Mouse (Mus musculus): ENCODE results near the gene Lhb.
"Not testable (repeated sequence)": the region's sequence is repeated elsewhere in the genome, so short reads cannot be mapped to it uniquely, and the experiment has no call there.

Lhb gene

GRCm38 (mm10) chr7:45420615-45420919 is at the start of gene Lhb:
Gene Lhb (plus strand): TSS chr7:45420820.
- no peak for DNase-seq (ENCODE audit: low read depth, low spot score)

GRCm38 (mm10) chr7:45372371-45372770 is 48.2 kb upstream of the Lhb start:
- DNase-seq (ENCODE audit: low read depth, low spot score) = peak; percentile 54

- peak; percentile 33 for DNase-seq (ENCODE audit: low read depth, low spot score)
Measured at GRCm38 (mm10) chr7:45374620-45375019, 46.0 kb upstream of the Lhb start.

- no peak for DNase-seq (ENCODE audit: low read depth, low spot score)
Measured at GRCm38 (mm10) chr7:45376057-45376456, 44.6 kb upstream of the Lhb start.

- DNase-seq (ENCODE audit: low read depth, low spot score) = peak; percentile 66
Measured at GRCm38 (mm10) chr7:45386077-45386476, 34.5 kb upstream of the Lhb start.

GRCm38 (mm10) chr7:45395129-45395541 is 25.5 kb upstream of the Lhb start:
- DNase-seq (ENCODE audit: low read depth, low spot score) = peak; percentile 94

GRCm38 (mm10) chr7:45395578-45396336 is 24.9 kb upstream of the Lhb start, which contains the start of gene Snrnp70:
Gene Snrnp70 (minus strand): TSS chr7:45395742.
- peak; percentile 100 for DNase-seq (ENCODE audit: low read depth, low spot score)

- DNase-seq (ENCODE audit: low read depth, low spot score) = not testable (repeated sequence)
Measured at GRCm38 (mm10) chr7:45396337-45396775, 24.3 kb upstream of the Lhb start.

- no peak for DNase-seq (ENCODE audit: low read depth, low spot score)
Measured at GRCm38 (mm10) chr7:45396787-45397186, 23.8 kb upstream of the Lhb start.

- DNase-seq (ENCODE audit: low read depth, low spot score) = peak; percentile 73
Measured at GRCm38 (mm10) chr7:45401521-45402085, 19.0 kb upstream of the Lhb start.

GRCm38 (mm10) chr7:45403532-45404261 is 16.9 kb upstream of the Lhb start:
- DNase-seq (ENCODE audit: low read depth, low spot score) = peak; percentile 89

- DNase-seq (ENCODE audit: low read depth, low spot score) = peak; percentile 76
Measured at GRCm38 (mm10) chr7:45405091-45406075, 15.2 kb upstream of the Lhb start, which contains the start of gene Kcna7. Gene Kcna7 (plus strand): TSS chr7:45405653.

- peak; percentile 37 for DNase-seq (ENCODE audit: low read depth, low spot score)
Measured at GRCm38 (mm10) chr7:45406157-45407156, 14.2 kb upstream of the Lhb start.

GRCm38 (mm10) chr7:45407836-45408235 is 12.8 kb upstream of the Lhb start:
- DNase-seq (ENCODE audit: low read depth, low spot score) = no peak

GRCm38 (mm10) chr7:45408351-45408750 is 12.3 kb upstream of the Lhb start:
- DNase-seq (ENCODE audit: low read depth, low spot score) = no peak

GRCm38 (mm10) chr7:45408949-45409348 is 11.7 kb upstream of the Lhb start:
- no peak for DNase-seq (ENCODE audit: low read depth, low spot score)

- no peak for DNase-seq (ENCODE audit: low read depth, low spot score)
Measured at GRCm38 (mm10) chr7:45409497-45410163, 11.0 kb upstream of the Lhb start.

GRCm38 (mm10) chr7:45412421-45412820 is 8.2 kb upstream of the Lhb start:
- DNase-seq (ENCODE audit: low read depth, low spot score) = no peak

- peak; percentile 69 for DNase-seq (ENCODE audit: low read depth, low spot score)
Measured at GRCm38 (mm10) chr7:45413113-45413863, 7.3 kb upstream of the Lhb start, which contains the start of gene Ntf5. Gene Ntf5 (plus strand): TSS chr7:45413695.

All from R1 (cell line).